Mouse (Mus musculus) intestine, embryonic 14.5 days (tissue): Measurements from ENCODE around the gene Vgll4. TPM values are rescaled to one million over a fixed set of nuclear protein-coding genes. Genes with fewer than 3 reads are reported as not detected.
"Not testable (repeated sequence)": the region's sequence is repeated elsewhere in the genome, so short reads cannot be mapped to it uniquely, and the experiment has no call there.

Source experiments
- ATAC-seq: fragments of 200-750 bp; cut with Nextera tagmentation; replicated peaks from 2 replicates; pipeline ENCODE4 v1.8.0; 2017; ENCODE audit warnings: low read depth, moderate number of reproducible peaks, moderate TSS enrichment, moderate library complexity; ENCODE audit not compliant: low FRiP score, low TSS enrichment
- DNase-seq: peaks from one replicate; pipeline ENCODE4 v3.0.0-alpha.2; 2018; ENCODE audit warnings: low spot score
- H3K27ac ChIP-seq: fragments of 300-500 bp; sonication (generic); 2 replicates; pipeline ENCODE4 v1.5.1; 2014; ENCODE audit warnings: low read depth, mild to moderate bottlenecking, control low read depth
- H3K27me3 ChIP-seq: fragments of 300-500 bp; sonication (generic); replicated peaks from 2 replicates; pipeline ENCODE4 v1.6.1; 2014; ENCODE audit warnings: low read length, control low read depth; ENCODE audit not compliant: control insufficient read depth, insufficient read depth
- H3K36me3 ChIP-seq: fragments of 300-500 bp; sonication (generic); 2 replicates; pipeline ENCODE4 v1.6.1; 2014; ENCODE audit warnings: low read length, control low read depth; ENCODE audit not compliant: control insufficient read depth, insufficient read depth
- H3K4me1 ChIP-seq: fragments of 300-500 bp; sonication (generic); replicated peaks from 2 replicates; pipeline ENCODE4 v1.6.1; 2014; ENCODE audit warnings: low read length, control low read depth, mixed read lengths; ENCODE audit not compliant: control insufficient read depth, insufficient read depth
- H3K4me2 ChIP-seq: fragments of 300-500 bp; sonication (generic); 2 replicates; pipeline ENCODE4 v1.6.1; 2014; ENCODE audit warnings: low read length
- H3K4me3 ChIP-seq: fragments of 300-500 bp; sonication (generic); 2 replicates; pipeline ENCODE4 v1.5.1; 2014; ENCODE audit warnings: low read depth, low read length, control low read depth, mixed read lengths
- H3K9ac ChIP-seq: fragments of 300-500 bp; sonication (generic); 2 replicates; pipeline ENCODE4 v1.6.1; 2014; ENCODE audit warnings: mild to moderate bottlenecking, low read length
- H3K9me3 ChIP-seq: fragments of 300-500 bp; sonication (generic); 2 replicates; pipeline ENCODE4 v1.6.1; 2016; ENCODE audit warnings: low read length, control low read depth; ENCODE audit not compliant: control insufficient read depth
- WGBS: fragments of 180-500 bp; shearing (Covaris S2); extraction: QIAGEN DNeasy Blood & Tissue Kit; methylation state at CpG from one replicate; pipeline ENCODE4 v1.1.7; 2014; 5-methylcytosine and 5-hydroxymethylcytosine counted together
- polyA plus RNA-seq: library from polyadenylated mRNA; unstranded; fragments of >200 nt; fragmentation: Nextera tagmentation; extraction: Ambion mirVana; gene quantifications from 2 replicates; pipeline ENCODE4 v1.2.1, GENCODE M21; 2014

Gene Vgll4
- polyA plus RNA-seq, 1 experiment from 2014 or later, result 72.0 TPM

DNA sequence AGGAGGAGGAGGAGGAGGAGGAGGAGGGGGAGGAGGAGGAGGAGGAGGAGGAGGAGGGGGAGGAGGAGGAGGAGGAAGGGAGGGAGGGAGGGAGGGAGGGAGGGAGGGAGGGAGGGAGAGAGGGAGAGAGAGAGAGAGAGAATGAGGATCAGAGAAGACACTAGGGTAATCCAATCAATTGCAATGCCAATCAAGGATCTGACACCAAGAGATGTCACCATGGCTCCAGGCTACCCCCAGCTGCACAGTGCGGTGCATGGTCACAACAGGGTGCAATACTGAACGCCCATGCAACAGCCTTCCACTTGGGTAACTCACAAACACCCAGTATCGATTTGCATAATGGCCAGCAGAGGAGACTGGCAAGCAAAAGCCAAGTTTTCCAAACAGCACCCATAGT is 79.8 kb downstream of the Vgll4 start:
- not testable (repeated sequence) for ATAC-seq, H3K9ac ChIP-seq, H3K27me3 ChIP-seq, H3K4me2 ChIP-seq, H3K27ac ChIP-seq, DNase-seq, H3K4me3 ChIP-seq, H3K9me3 ChIP-seq
- H3K36me3 ChIP-seq, result peaks cover 17% of the 10 kb centered on the region
- H3K4me1 ChIP-seq, result peaks cover 66% of the 10 kb centered on the region
- WGBS, result 77% methylated on average over 3 of the region's 3 CpGs

DNA sequence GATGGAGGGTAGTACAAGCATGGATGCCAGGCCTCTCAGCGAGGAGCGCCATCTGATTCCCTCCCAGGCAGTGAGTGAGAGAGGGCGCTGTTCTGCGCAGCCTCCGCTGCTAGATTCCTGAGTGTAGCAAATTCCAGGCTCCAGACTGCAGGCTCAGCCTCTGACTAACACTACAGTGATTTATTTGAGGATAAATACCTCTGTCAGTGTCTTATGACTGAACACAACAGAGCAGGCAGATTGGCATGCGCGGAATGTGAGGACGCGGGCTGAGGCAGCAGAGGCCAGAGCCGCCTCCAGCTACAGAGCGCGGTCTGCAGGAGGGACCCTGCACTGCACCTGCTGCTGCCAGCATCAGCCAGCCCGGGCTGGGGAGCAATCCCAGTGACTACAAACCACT is 80.9 kb downstream of the Vgll4 start:
- H3K4me3 ChIP-seq, result no peak overlapping the region
- H3K4me2 ChIP-seq, result no peak overlapping the region
- H3K9ac ChIP-seq, result no peak overlapping the region
- DNase-seq, result peak; percentile 82
- peaks cover 26% of the 10 kb centered on the region for H3K36me3 ChIP-seq
- WGBS, result 9% methylated on average over 13 of the region's 13 CpGs
- ATAC-seq, result peak; percentile 87
- no peaks in the 10 kb centered on the region for H3K9me3 ChIP-seq
- 0 out of 2 replicates have a peak overlapping the region, but pooled peaks have one; percentile 43 for H3K27ac ChIP-seq
- peaks cover 60% of the 10 kb centered on the region for H3K4me1 ChIP-seq
- no peaks in the 10 kb centered on the region for H3K27me3 ChIP-seq

DNA sequence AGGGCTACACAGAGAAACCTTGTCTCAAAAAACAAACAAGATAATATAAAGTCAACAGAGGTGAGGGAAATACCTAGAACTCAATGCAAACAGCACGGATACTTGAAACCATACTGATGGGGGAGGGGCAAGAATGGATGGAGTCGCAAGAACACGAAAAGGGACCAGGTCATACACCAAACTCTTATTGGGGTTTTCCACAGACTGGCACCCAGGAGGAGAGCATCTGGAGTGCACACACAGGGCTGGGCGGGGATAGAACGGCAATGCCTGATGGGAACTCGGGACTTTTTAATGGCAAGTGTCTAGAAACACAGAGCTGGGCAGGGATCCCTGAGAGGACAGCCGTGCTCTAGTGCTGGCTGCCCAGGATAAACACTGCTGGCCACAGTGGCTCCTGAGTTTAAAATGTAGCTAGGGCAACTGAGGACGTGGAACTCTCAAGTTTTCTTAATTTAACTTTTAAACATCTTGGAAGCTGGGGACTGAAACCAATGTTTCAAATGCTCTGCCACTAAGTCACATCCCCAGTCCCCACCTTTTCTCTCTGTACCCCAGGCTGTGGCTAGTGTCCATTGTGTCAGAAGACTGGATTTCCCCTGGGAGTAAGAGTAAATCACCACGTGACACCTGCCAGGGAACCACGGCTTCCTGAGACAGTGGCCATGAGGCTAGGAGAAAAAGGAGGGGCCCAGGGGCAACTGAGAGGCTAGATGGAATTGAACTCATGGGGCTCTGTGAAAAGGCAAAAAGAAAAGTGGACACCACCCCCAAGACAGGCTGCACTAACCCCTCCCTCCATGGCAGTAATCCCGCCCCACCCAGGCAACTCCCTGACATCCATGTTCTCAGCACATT is 83.1 kb downstream of the Vgll4 start:
- Histone ChIP-seq H3K36me3 (peaks cover 26% of the 10 kb centered on the region), H3K27me3 (no peaks in the 10 kb centered on the region), H3K4me1 (peaks cover 59% of the 10 kb centered on the region), H3K4me2 (no peak overlapping the region), H3K9me3 (no peaks in the 10 kb centered on the region), H3K9ac (no peak overlapping the region), H3K4me3 (no peak overlapping the region), H3K27ac (no peak overlapping the region)
- WGBS, result 58% methylated on average over 11 of the region's 11 CpGs
- ATAC-seq (no peak), DNase-seq (no peak)

DNA sequence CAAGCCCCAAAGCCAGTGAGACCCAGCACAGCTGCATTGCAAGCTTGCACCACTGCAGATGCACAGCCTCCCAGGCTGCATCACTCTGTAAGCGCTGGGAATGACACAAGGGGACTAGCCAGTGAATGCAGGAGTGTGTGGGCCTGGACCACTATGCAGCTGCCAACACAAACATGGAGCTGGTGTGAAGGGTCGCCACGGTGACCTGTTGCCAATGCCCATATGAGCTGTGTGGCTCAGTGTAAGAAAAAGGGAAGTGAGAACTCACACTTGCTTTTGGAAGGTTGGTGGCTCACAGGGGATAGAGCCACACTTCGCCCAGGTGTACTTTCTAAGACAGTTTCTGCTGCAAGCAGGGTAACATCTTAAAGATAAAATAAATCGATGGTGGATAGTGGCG is 83.8 kb downstream of the Vgll4 start:
- WGBS, result 89% methylated on average over 6 of the region's 6 CpGs
- Histone ChIP-seq H3K27ac (no peak overlapping the region), H3K4me2 (no peak overlapping the region), H3K9me3 (no peaks in the 10 kb centered on the region), H3K4me1 (peaks cover 56% of the 10 kb centered on the region), H3K27me3 (no peaks in the 10 kb centered on the region), H3K36me3 (peaks cover 26% of the 10 kb centered on the region), H3K9ac (no peak overlapping the region), H3K4me3 (no peak overlapping the region)
- DNase-seq (no peak), ATAC-seq (no peak)

DNA sequence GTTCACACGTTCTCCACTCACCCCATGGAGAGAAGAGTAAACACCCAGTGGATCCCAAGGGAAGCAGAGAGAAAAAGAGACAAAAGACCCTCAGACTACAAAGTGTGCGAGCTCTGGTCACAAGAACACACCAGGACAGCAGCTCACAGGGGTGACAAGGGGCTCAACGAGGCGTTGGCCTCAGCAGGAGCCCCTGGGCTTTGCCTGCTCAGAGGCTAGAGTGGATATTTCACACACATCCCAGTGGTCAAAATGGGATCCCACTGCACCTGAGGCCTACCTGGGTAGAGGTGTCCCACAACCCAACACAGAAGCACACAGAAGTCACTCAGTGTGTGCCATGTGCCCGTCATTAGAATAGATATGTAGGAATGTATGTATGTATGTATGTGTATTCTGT is 84.7 kb downstream of the Vgll4 start:
- no peak overlapping the region for H3K4me3 ChIP-seq
- no peaks in the 10 kb centered on the region for H3K9me3 ChIP-seq
- DNase-seq, result no peak
- H3K4me1 ChIP-seq, result peaks cover 55% of the 10 kb centered on the region
- H3K27me3 ChIP-seq, result no peaks in the 10 kb centered on the region
- H3K27ac ChIP-seq, result no peak overlapping the region
- WGBS, result 78% methylated on average over 5 of the region's 5 CpGs
- H3K4me2 ChIP-seq, result no peak overlapping the region
- no peak overlapping the region for H3K9ac ChIP-seq
- no peak for ATAC-seq
- H3K36me3 ChIP-seq, result peaks cover 22% of the 10 kb centered on the region

DNA sequence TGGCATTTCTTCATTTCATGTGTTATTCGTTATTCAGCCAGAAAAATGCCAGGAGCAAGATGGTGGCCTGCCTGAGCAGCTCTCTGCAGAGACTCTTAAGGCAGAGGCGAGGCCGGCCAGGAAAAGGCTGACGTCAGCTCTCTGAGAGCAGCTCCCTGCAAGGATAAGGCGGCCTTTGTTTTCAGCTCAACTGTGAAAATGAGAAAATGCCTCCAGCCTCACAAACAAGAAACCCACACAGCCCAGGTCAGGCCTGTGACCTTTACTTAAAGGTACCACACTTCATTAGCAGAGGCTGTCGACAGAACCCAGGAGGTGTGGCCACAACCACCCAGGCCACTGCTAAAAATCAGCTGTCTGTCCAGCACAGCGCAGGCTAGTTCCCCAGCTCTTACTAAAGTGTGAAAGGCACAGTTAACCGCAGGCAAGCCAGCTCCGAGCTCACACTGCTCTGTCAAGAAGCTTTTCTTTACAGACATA is 86.5 kb downstream of the Vgll4 start:
- peak overlapping the region; percentile 82 for H3K27ac ChIP-seq
- no peaks in the 10 kb centered on the region for H3K9me3 ChIP-seq
- H3K4me3 ChIP-seq, result no peak overlapping the region
- peak; percentile 81 for DNase-seq
- peaks cover 58% of the 10 kb centered on the region for H3K4me1 ChIP-seq
- 6% methylated on average over 9 of the region's 9 CpGs for WGBS
- peaks cover 23% of the 10 kb centered on the region for H3K36me3 ChIP-seq
- H3K9ac ChIP-seq, result peak overlapping the region; percentile 15; the same call in 1 of the 2 replicates
- H3K27me3 ChIP-seq, result no peaks in the 10 kb centered on the region
- peak; percentile 71 for ATAC-seq
- H3K4me2 ChIP-seq, result peak overlapping the region; percentile 14

DNA sequence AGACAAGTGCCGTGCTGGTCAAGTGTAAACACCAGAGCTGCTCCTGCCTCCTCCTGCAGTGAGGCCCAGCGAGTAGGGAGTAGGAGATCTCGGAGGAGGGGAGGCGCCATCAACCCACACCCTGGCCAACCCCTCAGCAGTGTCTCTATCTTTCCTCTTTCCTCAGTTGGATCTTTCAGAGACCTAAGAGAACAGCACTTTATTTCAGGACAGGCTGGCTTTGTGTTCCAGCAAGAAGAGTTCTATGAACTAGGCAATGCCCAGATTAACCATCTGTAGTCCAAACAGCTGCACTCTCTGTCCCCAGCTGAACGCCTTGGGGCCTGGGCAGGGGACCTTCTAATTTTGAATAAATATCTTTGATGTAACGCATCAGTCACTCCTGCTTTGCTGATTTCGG is 87.1 kb downstream of the Vgll4 start:
- Histone ChIP-seq H3K27ac (peak overlapping the region; percentile 82), H3K4me2 (peak overlapping the region; percentile 14), H3K4me3 (no peak overlapping the region), H3K27me3 (no peaks in the 10 kb centered on the region), H3K36me3 (peaks cover 21% of the 10 kb centered on the region), H3K4me1 (peaks cover 58% of the 10 kb centered on the region), H3K9me3 (no peaks in the 10 kb centered on the region), H3K9ac (peak overlapping the region; percentile 15)
- WGBS, result 25% methylated on average over 7 of the region's 7 CpGs
- peak; percentile 62 for DNase-seq
- ATAC-seq, result no peak

DNA sequence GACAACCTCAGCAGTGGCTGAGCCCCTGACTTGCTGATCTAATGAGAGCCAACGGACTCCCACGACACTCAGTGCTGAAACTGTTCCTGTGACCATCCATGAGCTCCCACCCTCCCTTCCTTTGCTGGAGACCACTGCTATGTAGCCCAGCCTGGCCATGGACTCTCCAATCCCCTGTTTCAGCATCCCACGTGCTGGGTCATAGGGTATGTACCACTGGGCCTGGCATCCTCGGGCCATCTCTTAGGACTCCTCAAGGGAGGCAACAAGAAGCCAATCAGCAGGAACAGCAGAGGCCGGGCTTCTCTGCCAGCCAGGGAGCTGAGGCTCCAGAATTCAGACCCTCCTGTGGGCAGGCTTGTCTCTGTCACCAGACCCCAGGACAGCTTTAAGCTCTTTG is 87.6 kb downstream of the Vgll4 start:
- Histone ChIP-seq H3K9ac (no peak overlapping the region; the same call in 1 of the 2 replicates), H3K9me3 (no peaks in the 10 kb centered on the region), H3K4me3 (no peak overlapping the region), H3K27ac (peak overlapping the region; percentile 82), H3K36me3 (peaks cover 19% of the 10 kb centered on the region), H3K4me2 (peak overlapping the region; percentile 14), H3K4me1 (peaks cover 59% of the 10 kb centered on the region), H3K27me3 (no peaks in the 10 kb centered on the region)
- DNase-seq, result no peak
- 52% methylated on average over 5 of the region's 5 CpGs for WGBS
- ATAC-seq, result no peak
